Mouse (Mus musculus) MEL (cell line): Measurements from ENCODE around the gene Scrn1. TPM values are rescaled to one million over a fixed set of nuclear protein-coding genes. Genes with fewer than 3 reads are reported as not detected.

Source experiments
- DNase-seq: peaks from one replicate; pipeline ENCODE4 v3.0.0; 2011; ENCODE audit warnings: low read depth, low spot score
- H3K27ac ChIP-seq: 2 replicates; pipeline ENCODE4 v1.5.1; 2012; ENCODE audit warnings: low read depth, mild to moderate bottlenecking, control low read depth, low read length, moderate library complexity; ENCODE audit not compliant: control insufficient read depth
- H3K27me3 ChIP-seq, 2 experiments: fragments of 150-350 bp in 1 of 2; sonication (generic) in 1 of 2; 2 replicates each; pipeline ENCODE4 v1.6.1; 2012; ENCODE audit warnings: low read length in 2 of 2, mild to moderate bottlenecking in 2 of 2, improper control_type of control experiment in 1 of 2, moderate library complexity in 1 of 2; ENCODE audit not compliant: insufficient read depth in 2 of 2, control insufficient read depth in 1 of 2
- H3K36me3 ChIP-seq, 2 experiments: 2 replicates each; pipeline ENCODE4 v1.6.1; 2012 to 2014; ENCODE audit warnings: low read length in 2 of 2, improper control_type of control experiment in 1 of 2, inconsistent platforms in 1 of 2, mild to moderate bottlenecking in 1 of 2; ENCODE audit not compliant: insufficient read depth in 2 of 2, control insufficient read depth in 1 of 2
- H3K4me1 ChIP-seq, 2 experiments: fragments of 150-350 bp in 1 of 2; sonication (generic) in 1 of 2; 2 replicates each; pipeline ENCODE4 v1.6.1; 2012; ENCODE audit warnings: low read length in 2 of 2, improper control_type of control experiment in 1 of 2, mild to moderate bottlenecking in 1 of 2; ENCODE audit not compliant: insufficient read depth in 2 of 2, control insufficient read depth in 1 of 2
- H3K4me3 ChIP-seq, 2 experiments: fragments of 150-350 bp in 1 of 2; sonication (generic) in 1 of 2; 2 replicates each; pipeline ENCODE4 v1.5.1; 2012; ENCODE audit warnings: low read depth in 2 of 2, low read length in 2 of 2, mild to moderate bottlenecking in 2 of 2, moderate library complexity in 2 of 2, control low read depth in 1 of 2, improper control_type of control experiment in 1 of 2; ENCODE audit not compliant: control insufficient read depth in 1 of 2, insufficient read depth in 1 of 2
- H3K79me2 ChIP-seq: 2 replicates; pipeline ENCODE4 v1.6.1; 2012; ENCODE audit warnings: mild to moderate bottlenecking, low read length, moderate library complexity; ENCODE audit not compliant: control insufficient read depth, poor library complexity, insufficient read depth
- H3K9ac ChIP-seq: 2 replicates; pipeline ENCODE4 v1.6.1; 2012; ENCODE audit warnings: low read depth, mild to moderate bottlenecking, control low read depth, low read length, moderate library complexity; ENCODE audit not compliant: control insufficient read depth, poor library complexity, severe bottlenecking
- H3K9me3 ChIP-seq: fragments of 150-350 bp; sonication (generic); replicated peaks from 2 replicates; pipeline ENCODE4 v1.6.1; 2012; ENCODE audit warnings: mild to moderate bottlenecking, low read length, improper control_type of control experiment, moderate library complexity; ENCODE audit not compliant: insufficient read depth
- CHD1 ChIP-seq: IDR thresholded peaks from 2 replicates; pipeline ENCODE4 v1.6.1; 2012; ENCODE audit warnings: low read depth, mild to moderate bottlenecking, inconsistent platforms, low read length, improper control_type of control experiment
- E2F4 ChIP-seq: IDR thresholded peaks from 2 replicates; pipeline ENCODE4 v1.6.1; 2011; ENCODE audit warnings: low read depth, low read length, improper control_type of control experiment, borderline replicate concordance
- GATA1 ChIP-seq: IDR thresholded peaks from 2 replicates; pipeline ENCODE4 v1.6.1; 2011; ENCODE audit warnings: low read depth, low read length, improper control_type of control experiment
- HCFC1 ChIP-seq: IDR thresholded peaks from 2 replicates; pipeline ENCODE4 v1.6.1; 2012; ENCODE audit warnings: low read depth, mild to moderate bottlenecking, inconsistent platforms, low read length, improper control_type of control experiment, moderate library complexity
- JUND ChIP-seq: IDR thresholded peaks from 2 replicates; pipeline ENCODE4 v1.6.1; 2011; ENCODE audit warnings: low read depth, mild to moderate bottlenecking, improper control_type of control experiment, low read length
- MAFK ChIP-seq: IDR thresholded peaks from 2 replicates; pipeline ENCODE4 v1.6.1; 2011; ENCODE audit warnings: low read depth, mild to moderate bottlenecking, low read length, improper control_type of control experiment, borderline replicate concordance
- MAX ChIP-seq: IDR thresholded peaks from 2 replicates; pipeline ENCODE4 v1.6.1; 2011; ENCODE audit warnings: low read length, improper control_type of control experiment
- MEF2A ChIP-seq: IDR thresholded peaks from 2 replicates; pipeline ENCODE4 v1.6.1; 2014; ENCODE audit warnings: low read depth, mild to moderate bottlenecking, inconsistent platforms, low read length, improper control_type of control experiment; ENCODE audit not compliant: poor library complexity, insufficient replicate concordance, severe bottlenecking; ENCODE audit errors: extremely low read depth
- MXI1 ChIP-seq: IDR thresholded peaks from 2 replicates; pipeline ENCODE4 v1.6.1; 2011; ENCODE audit warnings: mild to moderate bottlenecking, low read depth, low read length, improper control_type of control experiment
- RAD21 ChIP-seq: IDR thresholded peaks from 2 replicates; pipeline ENCODE4 v1.6.1; 2011; ENCODE audit warnings: mild to moderate bottlenecking, low read depth, low read length, improper control_type of control experiment
- TAL1 ChIP-seq: IDR thresholded peaks from 2 replicates; pipeline ENCODE4 v1.6.1; 2012; ENCODE audit warnings: mild to moderate bottlenecking, inconsistent platforms, low read length, moderate library complexity, mixed read lengths
- TBP ChIP-seq: IDR thresholded peaks from 2 replicates; pipeline ENCODE4 v1.8.0; 2011; ENCODE audit warnings: low read depth, low read length, improper control_type of control experiment
- ZC3H11A ChIP-seq: IDR thresholded peaks from 2 replicates; pipeline ENCODE4 v1.6.1; 2012; ENCODE audit warnings: low read depth, mild to moderate bottlenecking, inconsistent platforms, low read length, improper control_type of control experiment
- ZKSCAN1 ChIP-seq: IDR thresholded peaks from 2 replicates; pipeline ENCODE4 v1.6.1; 2012; ENCODE audit warnings: low read depth, mild to moderate bottlenecking, inconsistent platforms, low read length, improper control_type of control experiment, moderate library complexity
- polyA plus RNA-seq, 2 experiments: library from polyadenylated mRNA; stranded (reverse) in 1 of 2; unstranded in 1 of 2; fragments of >175 nt in 1 of 2; fragments of >200 nt in 1 of 2; gene quantifications; 2 replicates each; pipeline versions ENCODE4 v1.2.1 to v1.2.4; 2012; ENCODE audit warnings: low replicate concordance in 2 of 2, low read depth in 1 of 2; ENCODE audit not compliant: insufficient read length in 2 of 2, insufficient read depth in 1 of 2, missing spikeins in 1 of 2
- total RNA-seq: library from RNA; depleted of rRNA; stranded (reverse); fragments of 300-350 nt; gene quantifications from 2 replicates; pipeline ENCODE4 v1.2.3, GENCODE M21; 2012

Scrn1 gene
- total and polyA plus RNA-seq, 3 experiments = not detected

DNA sequence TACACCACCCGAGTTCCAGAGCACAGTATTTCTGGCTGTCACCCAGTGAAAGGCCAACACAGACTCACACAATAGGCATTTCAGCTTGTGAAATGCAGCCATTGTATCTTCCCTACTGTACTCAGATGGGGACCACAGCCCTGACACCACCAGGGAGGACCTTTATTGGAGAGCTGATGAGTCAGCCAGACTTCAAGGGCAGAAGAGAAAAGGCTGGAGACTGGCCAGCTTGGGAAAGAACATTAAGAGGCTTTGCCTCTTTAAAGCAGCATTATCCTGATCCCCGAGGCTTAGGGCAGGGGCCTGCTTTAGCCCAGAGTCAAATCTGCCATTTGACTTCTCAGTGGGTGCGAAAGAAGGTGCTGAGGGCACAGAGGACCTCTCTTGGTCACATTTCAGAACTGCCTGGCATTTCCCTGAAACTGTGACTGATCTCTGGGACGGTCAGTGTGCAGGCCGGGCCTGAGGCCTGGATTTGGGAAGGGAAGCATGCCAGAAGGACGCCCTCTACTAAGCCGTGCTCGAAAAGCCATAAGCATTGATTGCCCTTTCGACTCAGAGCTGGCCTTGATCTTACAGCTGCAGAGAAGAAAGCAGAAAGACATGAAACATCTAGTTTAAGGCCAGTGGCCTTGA lies 25.9 kb downstream of the Scrn1 start:
- Histone ChIP-seq H3K27me3 (peaks cover 0 to 4% of the 10 kb centered on the region in 2 experiments; a peak in 1 of 4 replicates), H3K4me3 (no peak overlapping the region), H3K9ac (no peak overlapping the region), H3K4me1 (no peaks in the 10 kb centered on the region), H3K27ac (no peak overlapping the region), H3K36me3 (no peaks in the 10 kb centered on the region), H3K9me3 (no peaks in the 10 kb centered on the region), H3K79me2 (no peaks in the 10 kb centered on the region)
- no peak for DNase-seq
- TF ChIP-seq MAX (no peak), CHD1 (no peak), TAL1 (no peak), MAFK (no peak)

DNA sequence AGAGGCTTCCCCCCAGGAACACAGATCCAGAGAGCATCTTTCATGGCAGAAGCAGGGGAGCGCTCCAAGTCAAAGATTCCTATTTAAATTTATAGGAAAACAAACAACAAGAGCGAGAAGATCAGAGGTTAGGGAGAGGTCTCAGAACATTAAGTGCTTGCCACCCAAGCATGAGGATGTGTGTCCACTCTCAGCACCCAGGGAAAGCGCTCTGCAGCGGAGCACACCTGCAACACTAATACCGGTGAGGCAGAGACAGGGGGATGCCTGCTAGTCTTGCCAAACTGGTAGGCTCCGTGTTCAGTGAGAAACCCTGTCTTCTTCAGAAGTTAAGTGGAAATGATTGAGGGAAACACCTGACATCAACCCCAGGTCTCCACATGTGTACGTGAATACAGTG lies 26.9 kb downstream of the Scrn1 start:
- TF ChIP-seq RAD21 = no peak
- Histone ChIP-seq H3K9ac (no peak overlapping the region), H3K27me3 (peaks cover 0 to 4% of the 10 kb centered on the region in 2 experiments; a peak in 1 of 4 replicates), H3K4me1 (no peaks in the 10 kb centered on the region), H3K79me2 (no peaks in the 10 kb centered on the region), H3K4me3 (no peak overlapping the region), H3K36me3 (no peaks in the 10 kb centered on the region), H3K9me3 (no peaks in the 10 kb centered on the region), H3K27ac (no peak overlapping the region)
- DNase-seq = no peak

GRCm38 (mm10) chr6:54538773-54539173 lies 27.5 kb downstream of the Scrn1 start:
- Histone ChIP-seq H3K9ac (no peak overlapping the region), H3K4me3 (no peak overlapping the region), H3K27ac (no peak overlapping the region), H3K9me3 (no peaks in the 10 kb centered on the region), H3K36me3 (no peaks in the 10 kb centered on the region), H3K4me1 (no peaks in the 10 kb centered on the region), H3K79me2 (no peaks in the 10 kb centered on the region), H3K27me3 (peaks cover 0 to 4% of the 10 kb centered on the region in 2 experiments; a peak in 1 of 4 replicates)
- no peak for DNase-seq
- TF ChIP-seq GATA1 (no peak), ZC3H11A (no peak), MEF2A (no peak), E2F4 (no peak), TAL1 (no peak), MAX (no peak), TBP (no peak), ZKSCAN1 (no peak), MXI1 (no peak), JUND (no peak), HCFC1 (no peak)
